Comparison of ENCODE assay signal across 14 mouse cellular contexts in genomic region chr4:152100541-152100940, GRCm38 (mm10). TPM values are rescaled to one million over a fixed set of nuclear protein-coding genes. Genes with fewer than 3 reads are reported as not detected.
DNase-seq lines count a peak whose midpoint lies in the region; ATAC-seq and TF ChIP-seq lines count a peak whose summit lies in the region.
"Had no signal": no experiment of that assay in that cellular context is flagged by ENCODE, and none has a peak within 500 bp of the region (broad histone marks: within the 10 kb centered on the region; RNA-seq: fewer than 3 reads in every experiment).

No protein-coding gene starts in this region.

- no peak overlapping the region for H3K4me3 ChIP-seq in kidney, embryonic 16.5 days (ENCODE audit: low read length)
- no peak overlapping the region for H3K4me3 ChIP-seq in testis, adult 2 months (ENCODE audit: control insufficient read depth, low read depth, low read length)
- no peak overlapping the region for H3K4me3 ChIP-seq in midbrain, embryonic 10.5 days
- H3K4me3 ChIP-seq: hindbrain, embryonic 13.5 days had no signal

- TF ChIP-seq POLR2A in testis, adult 2 months (IDR thresholded peaks at IDR 0.05; ENCODE audit: control insufficient read depth, low read depth, low read length) = no peak

- no peak for TF ChIP-seq CTCF in testis, adult 2 months (IDR thresholded peaks at IDR 0.05; ENCODE audit: control insufficient read depth, insufficient read depth, insufficient replicate concordance, low read depth, low read length)

- peak overlapping the region; percentile 74 for H3K27ac ChIP-seq in kidney, embryonic 16.5 days (ENCODE audit: low read length)
- H3K27ac ChIP-seq in testis, adult 2 months (ENCODE audit: control insufficient read depth, insufficient read depth, low read depth, low read length) = peak overlapping the region; percentile 7
- no peak overlapping the region for H3K27ac ChIP-seq in midbrain, embryonic 10.5 days (replicated peaks)
- H3K27ac ChIP-seq: hindbrain, embryonic 13.5 days had no signal

- 50% methylated on average over 11 of the region's 11 CpGs for WGBS in kidney, embryonic 16.5 days
- WGBS in midbrain, embryonic 10.5 days = 83% methylated on average over 11 of the region's 11 CpGs

- DNase-seq in frontal cortex, postnatal 25 days (ENCODE audit: low spot score in 2 of 2) = no peak
- no peak for DNase-seq in kidney, postnatal 14 days
- no peak for DNase-seq in testis, postnatal 10 days (ENCODE audit: low spot score)
- no peak for DNase-seq in retina, embryonic 14.5 days (ENCODE audit: low spot score)
- no peak for DNase-seq in midbrain, embryonic 10.5 days (ENCODE audit: low spot score)
- DNase-seq: adrenal gland, postnatal 14 days; cerebellum, adult 8-10 months had no signal

- peak overlapping the region; percentile 39; the same call in 1 of the 2 replicates for H3K9ac ChIP-seq in kidney, embryonic 16.5 days (replicated peaks; ENCODE audit: low read length)
- H3K9ac ChIP-seq: hindbrain, embryonic 13.5 days had no signal

- H3K9me3 ChIP-seq in kidney, embryonic 16.5 days (ENCODE audit: low read length) = no peaks in the 10 kb centered on the region
- H3K9me3 ChIP-seq in midbrain, embryonic 10.5 days (replicated peaks) = no peaks in the 10 kb centered on the region
- H3K9me3 ChIP-seq: hindbrain, embryonic 13.5 days had no signal

- 0 out of 2 replicates have a peak overlapping the region, but pooled peaks have one; percentile 2 for H3K4me2 ChIP-seq in kidney, embryonic 16.5 days (replicated peaks; ENCODE audit: low read depth, low read length)
- H3K4me2 ChIP-seq: hindbrain, embryonic 13.5 days had no signal

- no peaks in the 10 kb centered on the region for H3K27me3 ChIP-seq in kidney, embryonic 16.5 days (ENCODE audit: insufficient read depth, low read length)
- no peaks in the 10 kb centered on the region for H3K27me3 ChIP-seq in testis, adult 2 months (ENCODE audit: control insufficient read depth, insufficient read depth, low read length)
- peaks cover 21% of the 10 kb centered on the region for H3K27me3 ChIP-seq in midbrain, embryonic 10.5 days (ENCODE audit: low read depth, poor library complexity, severe bottlenecking)
- H3K27me3 ChIP-seq: Patski had no signal

- peak; percentile 80 for ATAC-seq in frontal cortex, adult (ENCODE audit: low TSS enrichment)
- no peak for ATAC-seq in kidney, embryonic 16.5 days (ENCODE audit: low FRiP score, low TSS enrichment)
- ATAC-seq: Patski had no signal

- peaks cover 40% of the 10 kb centered on the region for H3K4me1 ChIP-seq in kidney, embryonic 16.5 days (ENCODE audit: insufficient read depth, low read length)
- H3K4me1 ChIP-seq in testis, adult 2 months (ENCODE audit: control insufficient read depth, insufficient read depth, low read length) = no peaks in the 10 kb centered on the region; the same call in none of the 2 replicates
- H3K4me1 ChIP-seq in midbrain, embryonic 10.5 days = peaks cover 26% of the 10 kb centered on the region

- peaks cover 27% of the 10 kb centered on the region for H3K36me3 ChIP-seq in kidney, embryonic 16.5 days (ENCODE audit: insufficient read depth, low read length)
- no peaks in the 10 kb centered on the region for H3K36me3 ChIP-seq in testis, adult 2 months (ENCODE audit: control insufficient read depth, insufficient read depth, low read length)
- H3K36me3 ChIP-seq in midbrain, embryonic 10.5 days = peaks cover 28% of the 10 kb centered on the region

RNA-seq across cellular contexts. Expression of gene Tnfrsf25, which starts 15.2 kb away (rescaled TPM):
- 1.9 and 3.0 TPM in 2 replicates for polyA plus RNA-seq in kidney, embryonic 16.5 days (2015; fragmentation: Nextera tagmentation; extraction: Ambion mirVana)
- polyA plus RNA-seq in testis, adult 2 months (2012; rRNA removed) = 1.2 and 1.5 TPM in 2 replicates
- polyA plus RNA-seq in midbrain, embryonic 10.5 days (2016; fragmentation: Nextera tagmentation; extraction: Ambion mirVana) = 0.47 and 1.0 TPM in 2 replicates
- polyA plus RNA-seq: forebrain, embryonic 11.5 days had no signal

RNA-seq across cellular contexts. Expression of gene Plekhg5, which starts 28.2 kb away (rescaled TPM):
- polyA plus RNA-seq in kidney, embryonic 16.5 days (2015; fragmentation: Nextera tagmentation; extraction: Ambion mirVana) = 25.5 and 28.1 TPM in 2 replicates
- polyA plus RNA-seq in testis, adult 2 months (2012; rRNA removed) = 8.8 and 9.7 TPM in 2 replicates
- 8.1 and 9.5 TPM in 2 replicates for polyA plus RNA-seq in midbrain, embryonic 10.5 days (2016; fragmentation: Nextera tagmentation; extraction: Ambion mirVana)

RNA-seq across cellular contexts. Expression of gene Espn, which starts 51.6 kb away (rescaled TPM):
- 22.2 and 30.6 TPM in 2 replicates for polyA plus RNA-seq in kidney, embryonic 16.5 days (2015; fragmentation: Nextera tagmentation; extraction: Ambion mirVana)
- polyA plus RNA-seq in testis, adult 2 months (2012; rRNA removed) = 84.1 and 87.1 TPM in 2 replicates
- 0.94 and 1.4 TPM in 2 replicates for polyA plus RNA-seq in midbrain, embryonic 10.5 days (2016; fragmentation: Nextera tagmentation; extraction: Ambion mirVana)

RNA-seq across cellular contexts. Expression of gene Hes2, which starts 58.1 kb away (rescaled TPM):
- 0.14 and 0.57 TPM in 2 replicates for polyA plus RNA-seq in kidney, embryonic 16.5 days (2015; fragmentation: Nextera tagmentation; extraction: Ambion mirVana)
- polyA plus RNA-seq in testis, adult 2 months (2012; rRNA removed) = 0.42 and 0.73 TPM in 2 replicates
- 0.79 and 1.3 TPM in 2 replicates for polyA plus RNA-seq in midbrain, embryonic 10.5 days (2016; fragmentation: Nextera tagmentation; extraction: Ambion mirVana)
- polyA plus RNA-seq: forebrain, embryonic 11.5 days; Patski; spleen, adult 2 months had no signal
